Mouse (Mus musculus) MEL (cell line): ENCODE results near the gene Golga1. TPM values are rescaled to one million over a fixed set of nuclear protein-coding genes. Genes with fewer than 3 reads are reported as not detected.
A peak's percentile ranks its signal among the peaks of the same experiment; 100 is the strongest.

ENCODE experiments used
- DNase-seq: peaks from one replicate; pipeline ENCODE4 v3.0.0; 2011; ENCODE audit warnings: low read depth, low spot score
- H3K27ac ChIP-seq: 2 replicates; pipeline ENCODE4 v1.5.1; 2012; ENCODE audit warnings: low read depth, mild to moderate bottlenecking, control low read depth, low read length, moderate library complexity; ENCODE audit not compliant: control insufficient read depth
- H3K27me3 ChIP-seq, 2 experiments: fragments of 150-350 bp in 1 of 2; sonication (generic) in 1 of 2; 2 replicates each; pipeline ENCODE4 v1.6.1; 2012; ENCODE audit warnings: low read length in 2 of 2, mild to moderate bottlenecking in 2 of 2, improper control_type of control experiment in 1 of 2, moderate library complexity in 1 of 2; ENCODE audit not compliant: insufficient read depth in 2 of 2, control insufficient read depth in 1 of 2
- H3K36me3 ChIP-seq, 2 experiments: 2 replicates each; pipeline ENCODE4 v1.6.1; 2012 to 2014; ENCODE audit warnings: low read length in 2 of 2, improper control_type of control experiment in 1 of 2, inconsistent platforms in 1 of 2, mild to moderate bottlenecking in 1 of 2; ENCODE audit not compliant: insufficient read depth in 2 of 2, control insufficient read depth in 1 of 2
- H3K4me1 ChIP-seq, 2 experiments: fragments of 150-350 bp in 1 of 2; sonication (generic) in 1 of 2; 2 replicates each; pipeline ENCODE4 v1.6.1; 2012; ENCODE audit warnings: low read length in 2 of 2, improper control_type of control experiment in 1 of 2, mild to moderate bottlenecking in 1 of 2; ENCODE audit not compliant: insufficient read depth in 2 of 2, control insufficient read depth in 1 of 2
- H3K4me3 ChIP-seq, 2 experiments: fragments of 150-350 bp in 1 of 2; sonication (generic) in 1 of 2; 2 replicates each; pipeline ENCODE4 v1.5.1; 2012; ENCODE audit warnings: low read depth in 2 of 2, low read length in 2 of 2, mild to moderate bottlenecking in 2 of 2, moderate library complexity in 2 of 2, control low read depth in 1 of 2, improper control_type of control experiment in 1 of 2; ENCODE audit not compliant: control insufficient read depth in 1 of 2, insufficient read depth in 1 of 2
- H3K79me2 ChIP-seq: 2 replicates; pipeline ENCODE4 v1.6.1; 2012; ENCODE audit warnings: mild to moderate bottlenecking, low read length, moderate library complexity; ENCODE audit not compliant: control insufficient read depth, poor library complexity, insufficient read depth
- H3K9ac ChIP-seq: 2 replicates; pipeline ENCODE4 v1.6.1; 2012; ENCODE audit warnings: low read depth, mild to moderate bottlenecking, control low read depth, low read length, moderate library complexity; ENCODE audit not compliant: control insufficient read depth, poor library complexity, severe bottlenecking
- H3K9me3 ChIP-seq: fragments of 150-350 bp; sonication (generic); replicated peaks from 2 replicates; pipeline ENCODE4 v1.6.1; 2012; ENCODE audit warnings: mild to moderate bottlenecking, low read length, improper control_type of control experiment, moderate library complexity; ENCODE audit not compliant: insufficient read depth
- CHD1 ChIP-seq: IDR thresholded peaks from 2 replicates; pipeline ENCODE4 v1.6.1; 2012; ENCODE audit warnings: low read depth, mild to moderate bottlenecking, inconsistent platforms, low read length, improper control_type of control experiment
- E2F4 ChIP-seq: IDR thresholded peaks from 2 replicates; pipeline ENCODE4 v1.6.1; 2011; ENCODE audit warnings: low read depth, low read length, improper control_type of control experiment, borderline replicate concordance
- ELF1 ChIP-seq: IDR thresholded peaks from 2 replicates; pipeline ENCODE4 v1.6.1; 2014; ENCODE audit warnings: low read depth, mild to moderate bottlenecking, inconsistent platforms, low read length, improper control_type of control experiment, moderate library complexity
- ETS1 ChIP-seq: IDR thresholded peaks from 2 replicates; pipeline ENCODE4 v1.6.1; 2012; ENCODE audit warnings: low read depth, mild to moderate bottlenecking, inconsistent platforms, low read length, improper control_type of control experiment, moderate library complexity
- GABPA ChIP-seq: IDR thresholded peaks from 2 replicates; pipeline ENCODE4 v1.6.1; 2012; ENCODE audit warnings: low read depth, mild to moderate bottlenecking, inconsistent platforms, low read length, improper control_type of control experiment, moderate library complexity
- GATA1 ChIP-seq: IDR thresholded peaks from 2 replicates; pipeline ENCODE4 v1.6.1; 2011; ENCODE audit warnings: low read depth, low read length, improper control_type of control experiment
- HCFC1 ChIP-seq: IDR thresholded peaks from 2 replicates; pipeline ENCODE4 v1.6.1; 2012; ENCODE audit warnings: low read depth, mild to moderate bottlenecking, inconsistent platforms, low read length, improper control_type of control experiment, moderate library complexity
- JUND ChIP-seq: IDR thresholded peaks from 2 replicates; pipeline ENCODE4 v1.6.1; 2011; ENCODE audit warnings: low read depth, mild to moderate bottlenecking, improper control_type of control experiment, low read length
- KAT2A ChIP-seq: conservative IDR thresholded peaks from 2 replicates; pipeline ENCODE4 v1.6.1; 2012; ENCODE audit warnings: low read depth, low read length, improper control_type of control experiment, inconsistent platforms
- MAX ChIP-seq: IDR thresholded peaks from 2 replicates; pipeline ENCODE4 v1.6.1; 2011; ENCODE audit warnings: low read length, improper control_type of control experiment
- MEF2A ChIP-seq: IDR thresholded peaks from 2 replicates; pipeline ENCODE4 v1.6.1; 2014; ENCODE audit warnings: low read depth, mild to moderate bottlenecking, inconsistent platforms, low read length, improper control_type of control experiment; ENCODE audit not compliant: poor library complexity, insufficient replicate concordance, severe bottlenecking; ENCODE audit errors: extremely low read depth
- MXI1 ChIP-seq: IDR thresholded peaks from 2 replicates; pipeline ENCODE4 v1.6.1; 2011; ENCODE audit warnings: mild to moderate bottlenecking, low read depth, low read length, improper control_type of control experiment
- MYB ChIP-seq: IDR thresholded peaks from 2 replicates; pipeline ENCODE4 v1.6.1; 2011; ENCODE audit warnings: mild to moderate bottlenecking, low read depth, low read length, improper control_type of control experiment
- NELFE ChIP-seq: IDR thresholded peaks from 2 replicates; pipeline ENCODE4 v1.6.1; 2011; ENCODE audit warnings: low read depth, low read length, improper control_type of control experiment
- POLR2A ChIP-seq, 2 experiments: IDR thresholded peaks; 2 replicates each; pipeline ENCODE4 v1.6.1; 2011 to 2012; ENCODE audit warnings: low read length in 2 of 2, mild to moderate bottlenecking in 2 of 2, control low read depth in 1 of 2, improper control_type of control experiment in 1 of 2, low read depth in 1 of 2, moderate library complexity in 1 of 2; ENCODE audit not compliant: control insufficient read depth in 1 of 2, insufficient read depth in 1 of 2, poor library complexity in 1 of 2
- RCOR1 ChIP-seq: IDR thresholded peaks from 2 replicates; pipeline ENCODE4 v1.6.1; 2012; ENCODE audit warnings: low read depth, mild to moderate bottlenecking, inconsistent platforms, low read length, improper control_type of control experiment
- SMC3 ChIP-seq: IDR thresholded peaks from 2 replicates; pipeline ENCODE4 v1.6.1; 2011; ENCODE audit warnings: low read depth, low read length, improper control_type of control experiment
- TBP ChIP-seq: IDR thresholded peaks from 2 replicates; pipeline ENCODE4 v1.8.0; 2011; ENCODE audit warnings: low read depth, low read length, improper control_type of control experiment
- UBTF ChIP-seq: IDR thresholded peaks from 2 replicates; pipeline ENCODE4 v1.6.1; 2012; ENCODE audit warnings: low read depth, mild to moderate bottlenecking, inconsistent platforms, low read length, improper control_type of control experiment, moderate library complexity, borderline replicate concordance; ENCODE audit not compliant: insufficient read depth
- USF2 ChIP-seq, 2 experiments: IDR thresholded peaks; 2 replicates each; pipeline ENCODE4 v1.6.1; 2011 to 2012; ENCODE audit warnings: improper control_type of control experiment in 2 of 2, low read length in 2 of 2, borderline replicate concordance in 1 of 2, inconsistent platforms in 1 of 2, low read depth in 1 of 2, mild to moderate bottlenecking in 1 of 2; ENCODE audit not compliant: insufficient read depth in 1 of 2
- ZC3H11A ChIP-seq: IDR thresholded peaks from 2 replicates; pipeline ENCODE4 v1.6.1; 2012; ENCODE audit warnings: low read depth, mild to moderate bottlenecking, inconsistent platforms, low read length, improper control_type of control experiment
- polyA plus RNA-seq, 2 experiments: library from polyadenylated mRNA; stranded (reverse) in 1 of 2; unstranded in 1 of 2; fragments of >175 nt in 1 of 2; fragments of >200 nt in 1 of 2; gene quantifications; 2 replicates each; pipeline versions ENCODE4 v1.2.1 to v1.2.4; 2012; ENCODE audit warnings: low replicate concordance in 2 of 2, low read depth in 1 of 2; ENCODE audit not compliant: insufficient read length in 2 of 2, insufficient read depth in 1 of 2, missing spikeins in 1 of 2
- total RNA-seq: library from RNA; depleted of rRNA; stranded (reverse); fragments of 300-350 nt; gene quantifications from 2 replicates; pipeline ENCODE4 v1.2.3, GENCODE M21; 2012

The Golga1 gene
- total and polyA plus RNA-seq, 3 experiments: 7.3 to 12.9 TPM; not detected in 1

DNA sequence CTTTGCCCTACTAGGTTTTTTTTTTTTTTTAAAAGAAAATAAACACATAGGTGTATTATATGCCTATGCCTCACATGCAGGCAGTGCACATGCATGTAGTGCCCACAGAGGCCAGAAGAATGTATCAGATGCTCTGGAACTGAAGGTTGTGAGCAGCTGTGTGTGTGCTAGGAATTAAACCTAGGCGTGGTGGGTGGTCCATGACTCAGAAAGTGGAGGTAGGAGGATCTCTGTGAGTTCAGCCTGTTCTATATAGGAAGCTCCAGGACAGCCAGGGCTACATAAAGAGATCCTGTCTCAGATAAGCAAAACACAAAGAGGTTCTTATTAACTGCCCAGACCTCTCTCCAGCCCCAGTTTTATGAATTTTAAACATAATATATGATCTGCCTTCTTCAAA is 3.8 kb upstream of the Golga1 start:
- Histone ChIP-seq H3K4me1 (peaks cover 0 to 2% of the 10 kb centered on the region in 2 experiments; a peak in 2 of 4 replicates), H3K79me2 (peaks cover 11% of the 10 kb centered on the region), H3K27me3 (no peaks in the 10 kb centered on the region), H3K36me3 (peaks cover 0 to 4% of the 10 kb centered on the region in 2 experiments; a peak in 2 of 4 replicates), H3K4me3 (no peak overlapping the region), H3K9ac (no peak overlapping the region), H3K9me3 (no peaks in the 10 kb centered on the region), H3K27ac (no peak overlapping the region)
- TF ChIP-seq MYB: no peak
- no peak for TF ChIP-seq MEF2A
- TF ChIP-seq ZC3H11A: no peak
- DNase-seq: no peak

DNA sequence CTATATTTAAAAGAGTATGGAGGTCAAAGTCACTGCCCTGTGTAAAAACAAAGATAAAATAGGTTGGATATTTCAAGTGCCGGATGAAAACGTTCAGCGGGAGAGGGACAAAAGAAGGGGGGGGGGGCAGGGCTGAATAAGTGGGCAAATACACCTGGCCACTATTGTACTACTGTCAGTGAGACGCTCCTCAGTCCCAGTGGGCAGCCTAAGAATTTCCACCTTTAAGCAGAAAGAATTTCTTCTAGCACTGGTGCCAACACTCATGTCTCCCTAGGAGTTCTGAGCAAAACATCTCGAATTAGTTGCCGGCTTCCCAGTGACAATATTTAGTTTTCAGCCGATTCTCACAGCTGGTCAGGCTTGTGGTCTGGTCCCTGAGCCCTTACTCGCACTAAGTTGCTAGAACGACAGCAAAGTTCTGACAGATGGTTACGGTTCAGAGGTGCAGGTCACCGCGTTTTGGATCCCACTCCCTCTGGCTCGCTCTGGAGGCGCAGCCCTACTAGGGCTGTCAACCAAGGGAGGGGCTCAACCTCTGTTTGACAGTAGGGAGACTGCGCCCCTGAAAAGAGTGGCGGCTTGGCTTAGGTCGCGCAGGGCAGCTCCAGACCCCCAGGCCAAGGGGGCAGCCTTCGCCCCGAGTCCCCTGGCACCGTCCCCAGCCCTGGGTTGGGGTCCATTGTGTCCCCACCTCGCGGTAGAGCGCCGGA is 498 bp downstream of the Golga1 start:
- H3K27ac ChIP-seq: peak overlapping the region; percentile 49
- no peaks in the 10 kb centered on the region for H3K9me3 ChIP-seq
- H3K4me3 ChIP-seq: peak overlapping the region; percentile 76 to 89
- peaks cover 0 to 4% of the 10 kb centered on the region in 2 experiments; a peak in 2 of 4 replicates for H3K4me1 ChIP-seq
- no peak for TF ChIP-seq RCOR1
- TF ChIP-seq TBP: 0 out of 2 replicates have a peak, but pooled peaks have one; percentile 1
- peaks cover 13% of the 10 kb centered on the region for H3K79me2 ChIP-seq
- H3K9ac ChIP-seq: peak overlapping the region; percentile 93
- peaks cover 4% of the 10 kb centered on the region in 2 experiments; a peak in 3 of 4 replicates for H3K36me3 ChIP-seq
- H3K27me3 ChIP-seq: no peaks in the 10 kb centered on the region
- DNase-seq: peak; percentile 14

DNA sequence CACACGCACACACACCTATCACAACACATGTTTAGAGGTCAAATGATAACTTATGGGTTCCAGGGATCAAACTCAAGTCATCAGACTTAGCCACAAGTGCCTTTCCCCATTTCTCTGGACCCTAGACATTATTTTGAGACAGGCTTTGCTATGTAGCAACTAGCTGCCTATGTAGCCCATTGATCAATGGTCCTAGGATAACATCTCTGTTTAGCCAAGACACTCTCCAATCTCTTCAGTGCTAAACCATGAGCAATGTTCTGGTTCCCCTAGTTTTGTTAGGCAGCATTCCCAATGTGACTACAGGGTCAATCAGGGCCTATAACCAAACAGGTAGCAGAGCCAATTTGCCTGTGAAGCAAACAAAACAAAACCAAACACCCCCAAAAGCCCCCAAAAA is 16.8 kb downstream of the Golga1 start:
- Histone ChIP-seq H3K4me3 (no peak overlapping the region), H3K79me2 (no peaks in the 10 kb centered on the region), H3K9ac (no peak overlapping the region), H3K27me3 (no peaks in the 10 kb centered on the region), H3K27ac (no peak overlapping the region), H3K4me1 (no peaks in the 10 kb centered on the region), H3K9me3 (no peaks in the 10 kb centered on the region), H3K36me3 (peaks cover 2 to 18% of the 10 kb centered on the region in 2 experiments; a peak in 2 of 4 replicates)
- TF ChIP-seq POLR2A (IDR thresholded peaks at IDR 0.05; ENCODE audit: control insufficient read depth in 1 of 2, insufficient read depth in 1 of 2, low read depth in 1 of 2, low read length in 2 of 2, poor library complexity in 1 of 2): no peak
- TF ChIP-seq MEF2A: no peak
- no peak for TF ChIP-seq GABPA
- no peak for TF ChIP-seq ETS1
- TF ChIP-seq HCFC1: no peak
- no peak for TF ChIP-seq E2F4
- TF ChIP-seq JUND: no peak
- no peak for TF ChIP-seq MXI1
- TF ChIP-seq MAX: no peak
- no peak for TF ChIP-seq NELFE
- no peak for TF ChIP-seq USF2 (IDR thresholded peaks at IDR 0.05; ENCODE audit: borderline replicate concordance in 1 of 2, insufficient read depth in 1 of 2, low read depth in 1 of 2, low read length in 2 of 2)
- TF ChIP-seq CHD1: no peak
- no peak for TF ChIP-seq RCOR1
- TF ChIP-seq SMC3: no peak
- TF ChIP-seq UBTF: no peak
- no peak for TF ChIP-seq GATA1
- no peak for TF ChIP-seq KAT2A
- no peak for TF ChIP-seq TBP
- no peak for TF ChIP-seq ELF1
- DNase-seq: no peak
